Mouse (Mus musculus) testis, adult 2 months (tissue): ENCODE data around the gene Ssu2.

Experiments used
- CTCF ChIP-seq: fragments of 200-500 bp; IDR thresholded peaks from 2 replicates; pipeline ENCODE4 v1.5.1; 2012; ENCODE audit warnings: low read depth, mild to moderate bottlenecking, inconsistent platforms, low read length, moderate library complexity; ENCODE audit not compliant: control insufficient read depth, insufficient read depth, insufficient replicate concordance
- POLR2A ChIP-seq: fragments of 200-500 bp; IDR thresholded peaks from 2 replicates; pipeline ENCODE4 v1.6.1; 2012; ENCODE audit warnings: low read depth, mild to moderate bottlenecking, inconsistent platforms, low read length, moderate library complexity; ENCODE audit not compliant: control insufficient read depth

DNA sequence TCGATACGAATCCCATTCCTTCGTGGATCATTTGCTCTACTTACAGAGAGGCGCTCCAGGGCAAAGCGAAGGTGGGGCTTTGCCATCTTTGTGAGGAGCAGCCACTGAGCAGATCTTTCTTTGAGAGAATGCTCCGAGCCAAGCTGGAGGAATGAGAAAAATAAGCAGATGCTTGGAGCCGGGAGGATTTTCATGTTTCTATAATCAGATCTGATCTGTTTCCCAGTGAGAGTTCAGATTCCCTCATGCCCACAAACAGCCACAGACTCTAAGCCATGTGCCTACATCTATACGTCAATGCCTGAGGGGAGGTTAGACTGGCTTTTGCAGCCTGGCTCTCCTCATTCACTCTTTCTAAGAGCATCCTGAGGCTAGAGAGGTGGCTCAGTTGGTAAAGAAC lies 27.1 kb downstream of the Ssu2 start:
- TF ChIP-seq CTCF = no peak
- TF ChIP-seq POLR2A = no peak
